Mouse (Mus musculus) ES-E14 (cell line): ENCODE measurements at regions not wholly inside any gene's neighbourhood (a gene's known extent, or its start where the extent isn't known, plus 50 kb on each side); places are given as distances from the start of the nearest gene placed in this dataset.

Source experiments
- DNase-seq: peaks from one replicate; pipeline ENCODE4 v3.0.0-alpha.2; 2013; ENCODE audit warnings: low read depth, low spot score
- H3K27ac ChIP-seq: 2 replicates; pipeline ENCODE4 v1.5.1; 2012; ENCODE audit warnings: low read depth, mild to moderate bottlenecking, low read length, moderate library complexity, mixed read lengths; ENCODE audit not compliant: poor library complexity, insufficient read depth, severe bottlenecking
- H3K36me3 ChIP-seq: 2 replicates; pipeline ENCODE4 v1.6.1; 2012; ENCODE audit warnings: mild to moderate bottlenecking, low read length, moderate library complexity, mixed read lengths; ENCODE audit not compliant: control insufficient read depth, poor library complexity, insufficient read depth, severe bottlenecking
- H3K4me1 ChIP-seq, 2 experiments: fragments of 150-350 bp in 1 of 2; sonication (generic) in 1 of 2; 2 replicates each; pipeline ENCODE4 v1.6.1; 2012; ENCODE audit warnings: low read length in 2 of 2, mild to moderate bottlenecking in 1 of 2, mixed read lengths in 1 of 2; ENCODE audit not compliant: control insufficient read depth in 2 of 2, insufficient read depth in 2 of 2, poor library complexity in 1 of 2
- H3K4me3 ChIP-seq, 2 experiments: fragments of 150-350 bp in 1 of 2; sonication (generic) in 1 of 2; 2 replicates each; pipeline ENCODE4 v1.5.1; 2012; ENCODE audit warnings: low read length in 2 of 2, low read depth in 1 of 2, mild to moderate bottlenecking in 1 of 2, mixed read lengths in 1 of 2; ENCODE audit not compliant: insufficient read depth in 1 of 2, poor library complexity in 1 of 2, severe bottlenecking in 1 of 2
- H3K9ac ChIP-seq: 2 replicates; pipeline ENCODE4 v1.6.1; 2012; ENCODE audit warnings: low read depth, mild to moderate bottlenecking, low read length, mixed read lengths; ENCODE audit not compliant: poor library complexity, insufficient read depth, severe bottlenecking
- H3K9me3 ChIP-seq: fragments of 150-350 bp; sonication (generic); 2 replicates; pipeline ENCODE4 v1.6.1; 2012; ENCODE audit warnings: low read depth, mild to moderate bottlenecking, low read length; ENCODE audit not compliant: control insufficient read depth, insufficient read depth
- CHD2 ChIP-seq: IDR thresholded peaks from 2 replicates; pipeline ENCODE4 v1.6.1; 2014; ENCODE audit warnings: mild to moderate bottlenecking, low read depth, low read length, inconsistent platforms
- HCFC1 ChIP-seq: IDR thresholded peaks from 2 replicates; pipeline ENCODE4 v1.6.1; 2012; ENCODE audit warnings: low read length, inconsistent platforms, borderline replicate concordance; ENCODE audit not compliant: insufficient read depth
- MAFK ChIP-seq: IDR thresholded peaks from 2 replicates; pipeline ENCODE4 v1.6.1; 2014; ENCODE audit warnings: mild to moderate bottlenecking, low read depth, low read length, inconsistent platforms; ENCODE audit not compliant: insufficient read depth
- ZC3H11A ChIP-seq: IDR thresholded peaks from 2 replicates; pipeline ENCODE4 v1.6.1; 2012; ENCODE audit warnings: low read depth, mild to moderate bottlenecking, inconsistent platforms, low read length, borderline replicate concordance
- ZNF384 ChIP-seq: IDR thresholded peaks from 2 replicates; pipeline ENCODE4 v1.6.1; 2012; ENCODE audit warnings: low read depth, low read length, inconsistent platforms
- in situ Hi-C, 2 experiments: fragments of 600-800 bp; cut with MboI; formaldehyde crosslinking; loops; one replicate each; pipeline ENCODE4 v1.15.1; 2025; ENCODE audit warnings: low sequenced_read_pairs in 2 of 2, inconsistent platforms in 1 of 2; ENCODE audit not compliant: unreplicated experiment in 2 of 2

- H3K4me3 ChIP-seq = no peak overlapping the region
- no peaks in the 10 kb centered on the region for H3K9me3 ChIP-seq
- no peak overlapping the region for H3K9ac ChIP-seq
- no peak overlapping the region for H3K27ac ChIP-seq
- no peak for DNase-seq
- H3K36me3 ChIP-seq = no peaks in the 10 kb centered on the region
- in situ Hi-C loops = no loop called here
- peaks cover 2 to 7% of the 10 kb centered on the region in 2 experiments; a peak in 1 of 4 replicates for H3K4me1 ChIP-seq
- TF ChIP-seq ZC3H11A (no peak), CHD2 (no peak)
Observed at GRCm38 (mm10) chr12:107855547-107855946, 147.9 kb downstream of the Bcl11b start.

GRCm38 (mm10) chr12:107856421-107857043 lies 146.9 kb downstream of the Bcl11b start:
- in situ Hi-C loops = no loop called here
- Histone ChIP-seq H3K9me3 (no peaks in the 10 kb centered on the region), H3K9ac (no peak overlapping the region), H3K27ac (no peak overlapping the region), H3K36me3 (no peaks in the 10 kb centered on the region), H3K4me3 (no peak overlapping the region), H3K4me1 (peaks cover 2 to 7% of the 10 kb centered on the region in 2 experiments; a peak in 1 of 4 replicates)
- TF ChIP-seq ZNF384 (no peak), HCFC1 (no peak), CHD2 (no peak)
- DNase-seq = no peak

- Histone ChIP-seq H3K27ac (no peak overlapping the region), H3K4me3 (no peak overlapping the region), H3K9ac (no peak overlapping the region; the same call in 1 of the 2 replicates), H3K4me1 (peaks cover 2 to 7% of the 10 kb centered on the region in 2 experiments; a peak in 1 of 4 replicates), H3K36me3 (no peaks in the 10 kb centered on the region), H3K9me3 (no peaks in the 10 kb centered on the region)
- in situ Hi-C loops = no loop called here
- no peak for DNase-seq
- TF ChIP-seq ZC3H11A = no peak
- no peak for TF ChIP-seq MAFK
- no peak for TF ChIP-seq ZNF384
- TF ChIP-seq HCFC1 = no peak
- no peak for TF ChIP-seq CHD2
Observed at GRCm38 (mm10) chr12:107858536-107859280, 144.7 kb downstream of the Bcl11b start.

GRCm38 (mm10) chr12:107859750-107860149 lies 143.7 kb downstream of the Bcl11b start:
- no peaks in the 10 kb centered on the region for H3K36me3 ChIP-seq
- TF ChIP-seq HCFC1 (no peak), MAFK (no peak), ZNF384 (no peak)
- H3K9me3 ChIP-seq = no peaks in the 10 kb centered on the region
- DNase-seq = no peak
- H3K9ac ChIP-seq = no peak overlapping the region
- no peak overlapping the region for H3K27ac ChIP-seq
- peaks cover 2 to 7% of the 10 kb centered on the region in 2 experiments; a peak in 1 of 4 replicates for H3K4me1 ChIP-seq
- no peak overlapping the region for H3K4me3 ChIP-seq
- in situ Hi-C loops = no loop called here
